Mouse (Mus musculus) frontal cortex, adult (tissue): ENCODE results near the gene Dedd.

Experiments
- ATAC-seq: cut with Nextera tagmentation; 2 replicates; pipeline ENCODE4 v1.9.2; 2017; ENCODE audit warnings: mild to moderate bottlenecking, moderate library complexity, mixed read lengths; ENCODE audit not compliant: low TSS enrichment

The Dedd gene

GRCm38 (mm10) chr1:171360656-171361055, 31.7 kb downstream of the Dedd start, which contains the start of gene Klhdc9:
TSS of gene Klhdc9 (minus strand) at chr1:171360798.
- peak; percentile 91 for ATAC-seq

GRCm38 (mm10) chr1:171361106-171362103, 32.5 kb downstream of the Dedd start:
- ATAC-seq = peak; percentile 68

- ATAC-seq = no peak
Observed at GRCm38 (mm10) chr1:171365934-171366333, 37.0 kb downstream of the Dedd start.

- ATAC-seq = no peak
Observed at GRCm38 (mm10) chr1:171369845-171370556, 41.1 kb downstream of the Dedd start, which contains the start of gene Nectin4. TSS of gene Nectin4 (plus strand) at chr1:171370099.

GRCm38 (mm10) chr1:171372880-171373279, 43.9 kb downstream of the Dedd start:
- no peak for ATAC-seq

- ATAC-seq = no peak
Observed at GRCm38 (mm10) chr1:171373946-171374345, 45.0 kb downstream of the Dedd start.

- no peak for ATAC-seq
Observed at GRCm38 (mm10) chr1:171375646-171376097, 46.7 kb downstream of the Dedd start.

- no peak for ATAC-seq
Observed at GRCm38 (mm10) chr1:171378298-171378697, 49.4 kb downstream of the Dedd start.

GRCm38 (mm10) chr1:171379935-171380599, 51.1 kb downstream of the Dedd start:
- ATAC-seq = peak; percentile 76

GRCm38 (mm10) chr1:171382096-171382620, 53.2 kb downstream of the Dedd start:
- no peak for ATAC-seq

- ATAC-seq = no peak
Observed at GRCm38 (mm10) chr1:171384361-171384760, 55.4 kb downstream of the Dedd start.

GRCm38 (mm10) chr1:171385171-171385570, 56.2 kb downstream of the Dedd start:
- ATAC-seq = no peak

- ATAC-seq = no peak
Observed at GRCm38 (mm10) chr1:171387099-171387498, 58.2 kb downstream of the Dedd start.

GRCm38 (mm10) chr1:171388376-171389102, 59.6 kb downstream of the Dedd start, which contains the start of gene Arhgap30:
TSS of gene Arhgap30 (plus strand) at chr1:171388954.
- no peak for ATAC-seq

GRCm38 (mm10) chr1:171390101-171390500, 61.2 kb downstream of the Dedd start:
- no peak; the same call in 1 of the 2 replicates for ATAC-seq
